Mouse (Mus musculus) midbrain, embryonic 14.5 days (tissue): ENCODE results near the gene Lipe. TPM values are rescaled to one million over a fixed set of nuclear protein-coding genes. Genes with fewer than 3 reads are reported as not detected.
"Not testable (repeated sequence)": the region's sequence is repeated elsewhere in the genome, so short reads cannot be mapped to it uniquely, and the experiment has no call there.

Source experiments
- ATAC-seq: fragments of 200-750 bp; cut with Nextera tagmentation; 2 replicates; pipeline ENCODE4 v1.8.0; 2017; ENCODE audit warnings: moderate number of reproducible peaks, moderate library complexity; ENCODE audit not compliant: low FRiP score, low TSS enrichment
- DNase-seq: peaks from one replicate; pipeline ENCODE4 v3.0.0-alpha.2; 2015
- H3K27ac ChIP-seq: fragments of 300-500 bp; sonication (generic); replicated peaks from 2 replicates; pipeline ENCODE4 v1.5.1; 2014; ENCODE audit warnings: mild to moderate bottlenecking, low read depth, low read length, moderate library complexity
- H3K27me3 ChIP-seq: fragments of 300-500 bp; sonication (generic); 2 replicates; pipeline ENCODE4 v1.6.1; 2014; ENCODE audit warnings: low read length, control low read depth, mixed read lengths; ENCODE audit not compliant: control insufficient read depth, insufficient read depth
- H3K36me3 ChIP-seq: fragments of 300-500 bp; sonication (generic); 2 replicates; pipeline ENCODE4 v1.6.1; 2014; ENCODE audit warnings: low read length, control low read depth; ENCODE audit not compliant: control insufficient read depth, insufficient read depth
- H3K4me1 ChIP-seq: fragments of 300-500 bp; sonication (generic); 2 replicates; pipeline ENCODE4 v1.6.1; 2014; ENCODE audit warnings: mild to moderate bottlenecking, antibody characterized with exemption, low read length, control low read depth; ENCODE audit not compliant: control insufficient read depth, insufficient read depth
- H3K4me2 ChIP-seq: fragments of 300-500 bp; sonication (generic); 2 replicates; pipeline ENCODE4 v1.6.1; 2014; ENCODE audit warnings: mild to moderate bottlenecking, low read length, moderate library complexity
- H3K4me3 ChIP-seq: fragments of 300-500 bp; sonication (generic); replicated peaks from 2 replicates; pipeline ENCODE4 v1.5.1; 2014; ENCODE audit warnings: low read depth, low read length
- H3K9ac ChIP-seq: fragments of 300-500 bp; sonication (generic); replicated peaks from 2 replicates; pipeline ENCODE4 v1.6.1; 2014; ENCODE audit warnings: mild to moderate bottlenecking, low read length, moderate library complexity
- H3K9me3 ChIP-seq: fragments of 300-500 bp; sonication (generic); 2 replicates; pipeline ENCODE4 v1.6.1; 2016; ENCODE audit warnings: low read length, control low read depth, mixed read lengths; ENCODE audit not compliant: control insufficient read depth
- WGBS: fragments of 180-500 bp; shearing (Covaris S2); extraction: QIAGEN DNeasy Blood & Tissue Kit; methylation state at CpG from one replicate; pipeline ENCODE4 v1.1.7; 2014; 5-methylcytosine and 5-hydroxymethylcytosine counted together
- polyA plus RNA-seq: library from polyadenylated mRNA; unstranded; fragments of >200 nt; fragmentation: Nextera tagmentation; extraction: Ambion mirVana; gene quantifications from 2 replicates; pipeline ENCODE4 v1.2.1, GENCODE M21; 2014

The Lipe gene
- polyA plus RNA-seq, 1 experiment from 2014 or later, result 3.8 TPM

DNA sequence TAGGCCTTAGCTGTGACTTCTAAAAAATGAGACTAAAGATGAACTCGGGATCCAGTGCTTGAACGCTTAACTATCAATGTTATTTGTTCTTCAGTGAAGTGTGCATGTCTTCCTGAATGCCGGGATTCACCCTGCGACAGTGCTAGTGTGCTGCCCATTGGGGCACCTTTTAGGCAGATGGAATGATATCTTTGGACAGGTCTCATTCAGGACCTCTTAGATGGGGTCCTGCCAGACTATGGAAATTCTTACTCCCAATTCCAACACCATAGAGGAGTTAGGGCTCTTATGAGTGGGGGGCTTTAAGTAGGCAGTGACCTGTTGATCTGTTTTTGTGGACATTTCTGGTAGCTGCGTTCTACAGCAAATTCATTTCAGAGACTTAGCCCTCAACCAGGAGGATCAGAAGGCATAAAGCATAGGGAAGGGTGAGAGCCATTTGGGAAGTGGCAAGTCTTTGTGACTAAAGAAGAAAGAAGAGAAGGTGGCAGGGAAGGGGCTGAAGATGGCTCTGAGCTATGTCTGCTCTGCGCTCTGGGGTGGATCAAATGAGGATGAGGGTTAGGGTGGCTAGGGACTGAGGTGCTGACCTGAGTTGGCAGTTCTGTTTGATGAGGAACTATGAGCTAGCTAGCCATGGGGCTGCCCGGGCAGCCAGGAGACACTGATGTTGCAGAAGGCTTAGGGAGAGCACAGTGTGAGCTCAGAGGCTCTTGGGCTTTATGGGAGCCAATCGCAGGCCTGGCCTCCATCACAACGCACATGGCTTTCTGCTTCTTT, 35.5 kb upstream of the Lipe start:
- Histone ChIP-seq H3K4me1 (peaks cover 3% of the 10 kb centered on the region; the same call in 1 of the 2 replicates), H3K27me3 (no peaks in the 10 kb centered on the region), H3K9ac (no peak overlapping the region), H3K27ac (no peak overlapping the region), H3K4me2 (no peak overlapping the region), H3K36me3 (no peaks in the 10 kb centered on the region), H3K9me3 (no peaks in the 10 kb centered on the region), H3K4me3 (no peak overlapping the region)
- 91% methylated on average over 9 of the region's 9 CpGs for WGBS
- no peak for DNase-seq
- no peak for ATAC-seq

DNA sequence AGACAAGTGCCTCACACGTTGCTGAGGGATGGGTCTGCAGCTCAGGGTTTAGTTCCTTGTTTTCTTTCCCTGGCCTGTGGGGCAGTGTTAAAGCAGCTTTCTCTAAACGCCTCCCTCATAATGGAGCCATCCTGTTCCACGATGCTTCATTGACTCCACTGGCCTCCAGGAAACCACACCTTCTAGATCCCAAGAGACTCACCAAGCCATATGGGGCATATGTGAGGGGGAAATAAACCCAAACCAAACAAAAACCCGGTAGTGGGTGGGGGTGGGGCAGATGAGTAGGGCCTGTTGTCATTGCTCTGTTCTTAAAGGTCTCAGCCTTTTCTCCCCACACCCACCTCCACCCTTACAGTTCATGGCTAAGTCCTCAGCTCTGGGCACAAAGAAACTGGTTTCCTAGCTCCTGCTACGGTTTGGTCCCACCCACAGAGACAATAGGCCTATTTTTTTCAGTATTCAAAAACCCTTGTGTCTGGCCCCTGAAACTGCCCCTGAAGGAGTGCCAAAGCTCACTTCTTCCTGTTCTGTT, 34.6 kb upstream of the Lipe start:
- Histone ChIP-seq H3K4me1 (peaks cover 3% of the 10 kb centered on the region; the same call in 1 of the 2 replicates), H3K36me3 (no peaks in the 10 kb centered on the region), H3K9ac (no peak overlapping the region), H3K4me2 (no peak overlapping the region), H3K9me3 (no peaks in the 10 kb centered on the region), H3K27me3 (no peaks in the 10 kb centered on the region), H3K4me3 (no peak overlapping the region), H3K27ac (no peak overlapping the region)
- no peak for ATAC-seq
- 17% methylated on average over 5 of the region's 5 CpGs for WGBS
- DNase-seq, result peak; percentile 16

DNA sequence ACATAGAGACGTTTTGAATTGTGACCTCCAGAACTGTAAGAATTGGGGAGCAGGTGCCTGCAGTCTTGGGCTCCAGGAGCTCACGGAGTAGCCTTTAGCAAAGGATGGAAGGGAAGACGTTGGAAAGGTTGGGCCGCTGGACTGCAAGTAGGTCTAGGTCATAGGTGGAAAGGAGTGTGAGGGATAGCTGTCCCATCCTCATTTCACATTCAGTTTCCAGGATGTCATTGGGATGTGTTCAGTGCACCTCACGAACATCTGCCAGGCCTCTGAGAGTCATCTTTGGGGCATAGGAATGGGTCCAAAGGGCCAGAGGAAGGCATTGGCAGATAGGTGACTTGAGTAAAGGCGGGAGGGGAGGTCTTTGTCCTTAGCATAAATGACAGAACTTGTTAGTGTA, 33.9 kb upstream of the Lipe start:
- H3K4me2 ChIP-seq, result no peak overlapping the region
- H3K9me3 ChIP-seq, result no peaks in the 10 kb centered on the region
- H3K27me3 ChIP-seq, result no peaks in the 10 kb centered on the region
- H3K4me3 ChIP-seq, result no peak overlapping the region
- DNase-seq (no peak), ATAC-seq (no peak)
- no peak overlapping the region for H3K27ac ChIP-seq
- peaks cover 3% of the 10 kb centered on the region; the same call in 1 of the 2 replicates for H3K4me1 ChIP-seq
- no peaks in the 10 kb centered on the region for H3K36me3 ChIP-seq
- WGBS, result 86% methylated on average over 6 of the region's 6 CpGs
- H3K9ac ChIP-seq, result no peak overlapping the region

DNA sequence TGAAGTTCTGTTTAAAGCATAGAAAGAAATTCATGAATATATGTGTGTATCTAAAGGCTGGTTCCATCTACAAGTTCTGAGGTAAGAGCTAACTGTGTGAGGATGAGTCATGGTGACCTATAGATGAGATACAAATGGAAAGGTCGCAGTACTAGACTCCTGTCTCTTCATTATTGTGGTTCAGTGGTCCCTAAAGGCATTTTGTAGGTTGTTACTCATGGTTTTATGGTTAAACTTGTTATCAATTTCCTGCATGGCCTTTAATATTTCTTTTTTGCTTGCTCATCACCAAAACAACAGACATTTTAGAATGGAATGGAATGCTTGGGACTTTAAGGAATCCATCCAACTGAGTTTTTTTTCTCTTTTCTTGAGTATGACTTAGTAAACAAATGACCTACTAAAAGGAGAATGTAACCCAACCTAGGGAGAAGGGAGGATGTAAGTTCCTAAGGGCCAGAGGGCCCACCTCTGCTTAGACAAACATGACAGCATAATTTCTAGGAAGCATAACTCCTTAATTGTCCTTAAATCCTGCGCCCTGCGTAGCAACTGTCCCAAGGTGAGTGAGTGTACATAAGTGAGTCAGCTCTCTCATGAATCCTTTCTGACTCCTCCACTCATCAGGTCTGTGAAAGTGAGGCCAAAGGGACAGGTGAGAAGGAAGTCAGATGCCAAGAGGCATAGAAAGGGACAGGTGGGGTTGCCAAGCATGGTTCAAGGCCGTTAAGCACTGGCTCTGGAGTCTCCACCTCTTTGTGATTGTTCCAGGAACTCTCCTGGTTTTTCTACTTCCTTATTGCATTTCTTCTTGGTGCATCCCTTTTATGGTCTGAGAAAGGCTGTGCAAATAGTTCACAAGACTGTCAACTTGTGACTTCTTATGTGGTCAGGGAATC, 31.6 kb upstream of the Lipe start:
- Histone ChIP-seq H3K4me1 (peaks cover 3% of the 10 kb centered on the region; the same call in 1 of the 2 replicates), H3K9ac (no peak overlapping the region), H3K9me3 (no peaks in the 10 kb centered on the region), H3K4me2 (no peak overlapping the region), H3K27me3 (no peaks in the 10 kb centered on the region), H3K4me3 (no peak overlapping the region), H3K36me3 (no peaks in the 10 kb centered on the region), H3K27ac (no peak overlapping the region)
- DNase-seq (no peak), ATAC-seq (no peak)
- 88% methylated on average over 4 of the region's 4 CpGs for WGBS

DNA sequence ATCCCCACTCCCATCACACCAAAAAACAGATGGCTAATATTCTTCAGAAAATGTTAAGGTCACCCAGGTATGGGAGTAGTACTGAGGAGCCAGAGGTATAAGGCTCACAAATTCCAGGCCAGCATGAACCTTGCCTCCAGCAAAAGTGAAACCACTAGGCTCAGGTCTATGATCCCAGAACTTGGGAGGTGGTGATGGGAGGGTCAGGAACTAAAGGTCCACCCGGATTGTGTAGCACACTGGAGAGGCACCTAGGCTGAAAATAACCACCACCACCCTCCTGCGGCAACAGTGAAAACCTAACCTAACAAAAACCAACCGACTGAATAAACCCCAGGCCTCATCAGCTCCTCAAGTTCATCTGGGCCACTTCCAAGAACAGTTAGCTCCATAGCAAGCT, 29.8 kb upstream of the Lipe start:
- H3K4me2 ChIP-seq, result no peak overlapping the region
- H3K36me3 ChIP-seq, result no peaks in the 10 kb centered on the region
- H3K9me3 ChIP-seq, result no peaks in the 10 kb centered on the region
- ATAC-seq (no peak), DNase-seq (no peak)
- WGBS, result 95% methylated on average over 3 of the region's 3 CpGs
- H3K4me3 ChIP-seq, result no peak overlapping the region
- no peaks in the 10 kb centered on the region for H3K27me3 ChIP-seq
- H3K9ac ChIP-seq, result no peak overlapping the region
- peaks cover 3% of the 10 kb centered on the region; the same call in 1 of the 2 replicates for H3K4me1 ChIP-seq
- no peak overlapping the region for H3K27ac ChIP-seq

DNA sequence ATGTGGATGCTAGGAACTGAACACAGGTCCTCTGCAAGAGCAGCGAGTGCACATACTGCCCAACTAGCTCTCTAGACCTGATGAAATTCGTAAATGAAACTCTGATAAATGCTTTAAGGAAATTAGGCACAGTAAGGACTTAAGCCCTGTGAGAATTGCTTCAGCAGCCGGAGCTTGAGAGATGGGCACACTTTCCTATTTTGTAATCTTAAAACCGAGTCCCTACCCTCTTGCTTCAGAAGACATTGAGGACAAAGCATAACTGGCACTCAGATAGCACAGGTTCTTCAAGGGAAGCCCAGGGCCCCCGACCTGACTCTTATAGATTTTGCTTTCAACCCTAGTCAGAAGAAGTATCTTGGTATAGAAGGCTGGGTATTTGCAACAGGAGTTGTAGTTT, 28.6 kb upstream of the Lipe start:
- 85% methylated on average over 5 of the region's 5 CpGs for WGBS
- no peak for DNase-seq
- no peaks in the 10 kb centered on the region for H3K27me3 ChIP-seq
- H3K27ac ChIP-seq, result no peak overlapping the region
- ATAC-seq, result no peak
- no peak overlapping the region for H3K4me3 ChIP-seq
- H3K36me3 ChIP-seq, result no peaks in the 10 kb centered on the region
- no peak overlapping the region for H3K4me2 ChIP-seq
- no peaks in the 10 kb centered on the region for H3K9me3 ChIP-seq
- H3K9ac ChIP-seq, result no peak overlapping the region
- no peaks in the 10 kb centered on the region for H3K4me1 ChIP-seq

DNA sequence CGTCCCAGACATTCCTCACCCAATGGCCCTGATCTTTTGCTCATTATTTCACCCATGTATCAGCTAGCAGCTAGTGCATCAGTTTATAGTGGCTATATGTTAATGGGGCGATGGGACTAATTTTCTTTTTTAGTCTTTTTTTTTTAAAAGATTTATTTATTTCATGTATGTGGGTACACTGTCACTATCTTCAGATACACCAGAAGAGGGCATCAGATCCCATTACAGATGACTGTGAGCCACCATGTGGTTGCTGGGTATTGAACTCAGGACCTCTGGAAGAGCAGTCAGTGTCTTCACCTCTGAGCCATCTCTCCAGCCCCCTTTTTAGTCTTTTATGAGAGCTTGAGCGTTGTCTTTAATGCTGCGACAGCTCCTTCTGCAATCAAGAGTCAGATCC, 27.9 kb upstream of the Lipe start:
- H3K9me3 ChIP-seq, H3K4me2 ChIP-seq, H3K9ac ChIP-seq, H3K27ac ChIP-seq, ATAC-seq, H3K4me1 ChIP-seq, H3K27me3 ChIP-seq, H3K36me3 ChIP-seq, DNase-seq, H3K4me3 ChIP-seq: not testable (repeated sequence)
- WGBS, result 89% methylated on average over 4 of the region's 4 CpGs

DNA sequence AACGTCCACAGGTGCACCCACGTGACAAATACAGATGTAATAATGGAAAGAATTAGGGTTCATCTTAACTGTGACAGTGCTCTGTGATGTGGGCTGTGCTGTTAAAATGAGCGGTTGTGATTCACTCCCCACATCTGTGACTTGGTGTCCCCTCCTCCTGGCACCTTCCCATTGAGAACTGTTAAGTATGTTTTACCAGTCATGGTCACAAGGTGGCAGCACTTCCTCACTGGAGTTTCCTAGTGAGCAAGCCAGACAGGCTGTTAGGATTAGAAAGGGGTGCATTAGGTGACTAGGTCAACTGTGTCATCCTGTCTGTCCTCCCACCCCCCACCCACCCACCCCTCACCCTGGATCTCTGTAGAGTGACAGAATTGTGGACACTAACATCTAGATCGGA, 25.9 kb upstream of the Lipe start:
- Histone ChIP-seq H3K4me3 (no peak overlapping the region), H3K4me2 (no peak overlapping the region), H3K9me3 (no peaks in the 10 kb centered on the region), H3K27ac (no peak overlapping the region), H3K9ac (no peak overlapping the region), H3K27me3 (no peaks in the 10 kb centered on the region), H3K4me1 (no peaks in the 10 kb centered on the region), H3K36me3 (no peaks in the 10 kb centered on the region)
- ATAC-seq (no peak), DNase-seq (peak; percentile 95)
- 34% methylated on average over 4 of the region's 4 CpGs for WGBS
